25 mouse cellular contexts compared by ENCODE assay signal in the genomic region with DNA sequence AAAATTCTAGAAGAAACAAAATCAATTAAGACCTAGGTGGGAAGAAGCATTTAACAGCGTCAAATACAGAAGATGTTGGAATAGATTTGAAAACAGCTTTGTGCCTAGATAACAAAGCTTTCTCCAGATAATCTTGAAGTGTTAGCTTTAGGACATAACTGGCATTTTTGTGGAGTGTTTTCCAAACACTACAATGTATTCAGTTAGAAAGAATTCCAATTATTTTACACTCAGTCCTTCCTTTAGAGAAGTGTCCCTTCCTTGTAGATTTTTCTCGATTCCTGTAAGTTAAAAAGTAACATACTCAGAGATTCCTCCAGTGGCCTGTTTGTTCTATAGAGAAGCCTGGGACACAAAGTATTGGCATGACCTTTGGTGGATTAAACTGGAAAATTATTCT. TPM values are rescaled to one million over a fixed set of nuclear protein-coding genes. Genes with fewer than 3 reads are reported as not detected.
DNase-seq lines count a peak whose midpoint lies in the region; ATAC-seq and TF ChIP-seq lines count a peak whose summit lies in the region.
"Had no signal": no experiment of that assay in that cellular context is flagged by ENCODE, and none has a peak within 500 bp of the region (broad histone marks: within the 10 kb centered on the region; RNA-seq: fewer than 3 reads in every experiment).

No protein-coding gene starts in this region.

- H3K9me3 ChIP-seq in lung, embryonic 16.5 days (ENCODE audit: control insufficient read depth, low read length), result no peaks in the 10 kb centered on the region
- H3K9me3 ChIP-seq: embryonic facial prominence, embryonic 12.5 days; embryonic facial prominence, embryonic 15.5 days; forebrain, embryonic 12.5 days; forebrain, embryonic 15.5 days; heart, embryonic 12.5 days; heart, embryonic 15.5 days; hindbrain, embryonic 10.5 days; hindbrain, embryonic 13.5 days had no signal

- POLR2A ChIA-PET in Patski (lab: Charles Lee), result no interaction called here

- CTCF ChIA-PET in Patski (lab: Charles Lee), result interaction anchor here (1.2 to 1.6 kb wide), 3 partner anchors 8 to 22 kb away, joined by 3 to 6 read pairs (median 4); no protein-coding TSS in a partner anchor

- peak overlapping the region; percentile 67 for H3K27ac ChIP-seq in lung, embryonic 16.5 days (ENCODE audit: low read length)
- H3K27ac ChIP-seq: embryonic facial prominence, embryonic 12.5 days; embryonic facial prominence, embryonic 15.5 days; forebrain, embryonic 12.5 days; forebrain, embryonic 15.5 days; heart, embryonic 15.5 days; hindbrain, embryonic 13.5 days had no signal

- no peak overlapping the region for H3K4me3 ChIP-seq in lung, embryonic 16.5 days (ENCODE audit: low read length)
- H3K4me3 ChIP-seq: embryonic facial prominence, embryonic 12.5 days; embryonic facial prominence, embryonic 15.5 days; erythroblast, embryonic 14.5 days; forebrain, embryonic 12.5 days; forebrain, embryonic 15.5 days; heart, embryonic 12.5 days; heart, embryonic 15.5 days; hindbrain, embryonic 10.5 days; hindbrain, embryonic 13.5 days had no signal

- no peaks in the 10 kb centered on the region for H3K27me3 ChIP-seq in lung, embryonic 16.5 days (ENCODE audit: control insufficient read depth, insufficient read depth, low read depth, low read length)
- H3K27me3 ChIP-seq in Patski, result no peaks in the 10 kb centered on the region
- H3K27me3 ChIP-seq: embryonic facial prominence, embryonic 12.5 days; embryonic facial prominence, embryonic 15.5 days; forebrain, embryonic 12.5 days; forebrain, embryonic 15.5 days; heart, embryonic 12.5 days; heart, embryonic 15.5 days; hindbrain, embryonic 13.5 days had no signal

- no peak for DNase-seq in lung, adult 18-20 months
- DNase-seq in 3T3-L1 (ENCODE audit: low read depth, low spot score) (peak; percentile 27), Patski (ENCODE audit: low read depth, low spot score) (peak; percentile 13)
- DNase-seq in testis, postnatal 14 days (ENCODE audit: low spot score), result no peak
- no peak for DNase-seq in left cerebral cortex, postnatal 36 days (ENCODE audit: low spot score in 2 of 2)
- DNase-seq: adrenal gland, postnatal 10 days; cerebellum, adult 11 months; cerebellum, adult 2 months; cerebellum, adult 9-11 months; cerebellum, postnatal 25 days; gastrocnemius, postnatal 25 days; heart, adult 18-20 months; heart, postnatal 10 days; heart, postnatal 36 days had no signal

- H3K36me3 ChIP-seq in lung, embryonic 16.5 days (ENCODE audit: control insufficient read depth, insufficient read depth, low read length), result no peaks in the 10 kb centered on the region
- H3K36me3 ChIP-seq: embryonic facial prominence, embryonic 12.5 days; embryonic facial prominence, embryonic 15.5 days; forebrain, embryonic 12.5 days; forebrain, embryonic 15.5 days; heart, embryonic 12.5 days; heart, embryonic 15.5 days; hindbrain, embryonic 10.5 days; hindbrain, embryonic 13.5 days had no signal

- no peak overlapping the region for H3K4me2 ChIP-seq in lung, embryonic 16.5 days (ENCODE audit: low read depth, low read length)
- H3K4me2 ChIP-seq: embryonic facial prominence, embryonic 12.5 days; embryonic facial prominence, embryonic 15.5 days; forebrain, embryonic 12.5 days; forebrain, embryonic 15.5 days; heart, embryonic 12.5 days; heart, embryonic 15.5 days; hindbrain, embryonic 13.5 days had no signal

- intact Hi-C loops in left cerebral cortex, postnatal 36 days (cut with DNase I), result no loop called here

- H3K9ac ChIP-seq in lung, embryonic 16.5 days (ENCODE audit: low read length), result no peak overlapping the region
- H3K9ac ChIP-seq: embryonic facial prominence, embryonic 12.5 days; embryonic facial prominence, embryonic 15.5 days; forebrain, embryonic 12.5 days; forebrain, embryonic 15.5 days; heart, embryonic 12.5 days; heart, embryonic 15.5 days; hindbrain, embryonic 13.5 days had no signal

- no peak for TF ChIP-seq CTCF in Patski (IDR thresholded peaks at IDR 0.05)

- in situ Hi-C loops in Patski (cut with MboI; ENCODE audit: low pct_unique_long_range_greater_than_20kb), result no loop called here

- peak; percentile 54 for ATAC-seq in lung, embryonic 16.5 days (ENCODE audit: low read depth)
- ATAC-seq in Patski, result peak; percentile 88
- ATAC-seq: forebrain, embryonic 15.5 days; hindbrain, embryonic 16.5 days had no signal

- H3K4me1 ChIP-seq in lung, embryonic 16.5 days (replicated peaks; ENCODE audit: control insufficient read depth, insufficient read depth, low read length), result peaks cover 2% of the 10 kb centered on the region; the same call in 1 of the 2 replicates
- H3K4me1 ChIP-seq: embryonic facial prominence, embryonic 12.5 days; embryonic facial prominence, embryonic 15.5 days; heart, embryonic 12.5 days; heart, embryonic 15.5 days had no signal

- 36% methylated on average over 2 of the region's 2 CpGs for WGBS in lung, embryonic 16.5 days

RNA-seq across cellular contexts. Expression of gene Epha4, which starts 23.7 kb away (rescaled TPM):
- polyA plus RNA-seq in lung, embryonic 16.5 days (2015; fragmentation: Nextera tagmentation; extraction: Ambion mirVana), result 13.8 and 17.3 TPM in 2 replicates
- 25.9 TPM for polyA plus RNA-seq in Patski (2021)
- total RNA-seq in left cerebral cortex, postnatal 36 days (2021), result 100 to 1,000 TPM; 173 to 182 TPM
- polyA plus RNA-seq: erythroblast, embryonic 14.5 days had no signal

Comparison
In these comparisons a context has a peak if more than half of its experiments do, and no peak if none do; other contexts are left out.
1. DNase-seq: peak in 3T3-L1 (single experiment) and Patski (single experiment); none in lung, adult 18-20 months (0 of 2), testis, postnatal 14 days (single experiment) and left cerebral cortex, postnatal 36 days (0 of 2).